Mouse (Mus musculus): ENCODE data around the gene Ica1. TPM values are rescaled to one million over a fixed set of nuclear protein-coding genes. Genes with fewer than 3 reads are reported as not detected.

The Ica1 gene
- polyA plus RNA-seq, 1 experiment from 2014 or later: 16.0 TPM

GRCm38 (mm10) chr6:8648185-8648901, 129.9 kb downstream of the Ica1 start:
- Histone ChIP-seq H3K36me3 (replicated peaks) (no peaks in the 10 kb centered on the region), H3K27me3 (replicated peaks; ENCODE audit: low read depth, poor library complexity, severe bottlenecking) (no peaks in the 10 kb centered on the region), H3K27ac (replicated peaks) (no peak overlapping the region), H3K4me1 (peaks cover 8% of the 10 kb centered on the region; the same call in 1 of the 2 replicates), H3K9me3 (no peaks in the 10 kb centered on the region), H3K4me3 (no peak overlapping the region)
- no peak for DNase-seq (ENCODE audit: low spot score)
- WGBS: 81% methylated on average over 10 of the region's 10 CpGs

- Histone ChIP-seq H3K27ac (replicated peaks) (no peak overlapping the region), H3K36me3 (replicated peaks) (no peaks in the 10 kb centered on the region), H3K4me3 (no peak overlapping the region), H3K27me3 (replicated peaks; ENCODE audit: low read depth, poor library complexity, severe bottlenecking) (no peaks in the 10 kb centered on the region), H3K9me3 (no peaks in the 10 kb centered on the region), H3K4me1 (peaks cover 8% of the 10 kb centered on the region; the same call in 1 of the 2 replicates)
- DNase-seq (ENCODE audit: low spot score): no peak
- 83% methylated on average over 7 of the region's 7 CpGs for WGBS
Observed at GRCm38 (mm10) chr6:8647513-8648184, 130.6 kb downstream of the Ica1 start.

- no peaks in the 10 kb centered on the region for H3K27me3 ChIP-seq (replicated peaks; ENCODE audit: low read depth, poor library complexity, severe bottlenecking)
- H3K4me3 ChIP-seq: no peak overlapping the region
- 66% methylated on average over 2 of the region's 2 CpGs for WGBS
- no peak for DNase-seq (ENCODE audit: low spot score)
- peaks cover 8% of the 10 kb centered on the region; the same call in 1 of the 2 replicates for H3K4me1 ChIP-seq
- no peaks in the 10 kb centered on the region for H3K36me3 ChIP-seq (replicated peaks)
- H3K9me3 ChIP-seq: no peaks in the 10 kb centered on the region
- no peak overlapping the region for H3K27ac ChIP-seq (replicated peaks)
Observed at GRCm38 (mm10) chr6:8645708-8646107, 132.6 kb downstream of the Ica1 start.

- DNase-seq (ENCODE audit: low spot score): no peak
- 87% methylated on average over 10 of the region's 10 CpGs for WGBS
- H3K36me3 ChIP-seq (replicated peaks): no peaks in the 10 kb centered on the region
- H3K27me3 ChIP-seq (replicated peaks; ENCODE audit: low read depth, poor library complexity, severe bottlenecking): no peaks in the 10 kb centered on the region
- H3K4me3 ChIP-seq: no peak overlapping the region
- H3K27ac ChIP-seq (replicated peaks): peak overlapping the region; percentile 66
- H3K9me3 ChIP-seq: no peaks in the 10 kb centered on the region
- H3K4me1 ChIP-seq: peaks cover 8% of the 10 kb centered on the region; the same call in 1 of the 2 replicates
Observed at GRCm38 (mm10) chr6:8644703-8645102, 133.6 kb downstream of the Ica1 start.

GRCm38 (mm10) chr6:8640863-8641262, 137.4 kb downstream of the Ica1 start:
- Histone ChIP-seq H3K27me3 (replicated peaks; ENCODE audit: low read depth, poor library complexity, severe bottlenecking) (no peaks in the 10 kb centered on the region), H3K27ac (replicated peaks) (no peak overlapping the region), H3K9me3 (no peaks in the 10 kb centered on the region), H3K4me1 (peaks cover 7% of the 10 kb centered on the region; the same call in 1 of the 2 replicates), H3K36me3 (replicated peaks) (no peaks in the 10 kb centered on the region), H3K4me3 (no peak overlapping the region)
- WGBS: 94% methylated on average over 5 of the region's 5 CpGs
- no peak for DNase-seq (ENCODE audit: low spot score)

GRCm38 (mm10) chr6:8639526-8639925, 138.8 kb downstream of the Ica1 start:
- H3K27me3 ChIP-seq (replicated peaks; ENCODE audit: low read depth, poor library complexity, severe bottlenecking): no peaks in the 10 kb centered on the region
- DNase-seq (ENCODE audit: low spot score): no peak
- H3K27ac ChIP-seq (replicated peaks): no peak overlapping the region
- H3K4me1 ChIP-seq: no peaks in the 10 kb centered on the region
- no peaks in the 10 kb centered on the region for H3K9me3 ChIP-seq
- H3K4me3 ChIP-seq: no peak overlapping the region
- H3K36me3 ChIP-seq (replicated peaks): no peaks in the 10 kb centered on the region
- 81% methylated on average over 2 of the region's 2 CpGs for WGBS

GRCm38 (mm10) chr6:8638899-8639298, 139.4 kb downstream of the Ica1 start:
- 82% methylated on average over 4 of the region's 4 CpGs for WGBS
- H3K9me3 ChIP-seq: no peaks in the 10 kb centered on the region
- no peak for DNase-seq (ENCODE audit: low spot score)
- H3K36me3 ChIP-seq (replicated peaks): no peaks in the 10 kb centered on the region
- H3K4me1 ChIP-seq: no peaks in the 10 kb centered on the region
- H3K4me3 ChIP-seq: no peak overlapping the region
- no peak overlapping the region for H3K27ac ChIP-seq (replicated peaks)
- no peaks in the 10 kb centered on the region for H3K27me3 ChIP-seq (replicated peaks; ENCODE audit: low read depth, poor library complexity, severe bottlenecking)

GRCm38 (mm10) chr6:8638122-8638521, 140.2 kb downstream of the Ica1 start:
- Histone ChIP-seq H3K4me1 (no peaks in the 10 kb centered on the region), H3K27me3 (replicated peaks; ENCODE audit: low read depth, poor library complexity, severe bottlenecking) (no peaks in the 10 kb centered on the region), H3K36me3 (replicated peaks) (no peaks in the 10 kb centered on the region), H3K27ac (replicated peaks) (no peak overlapping the region), H3K4me3 (no peak overlapping the region), H3K9me3 (no peaks in the 10 kb centered on the region)
- no peak for DNase-seq (ENCODE audit: low spot score)
- WGBS: 91% methylated on average over 4 of the region's 4 CpGs

- 92% methylated on average over 4 of the region's 4 CpGs for WGBS
Observed at GRCm38 (mm10) chr6:8632701-8633100, 145.6 kb downstream of the Ica1 start.

GRCm38 (mm10) chr6:8631986-8632632, 146.2 kb downstream of the Ica1 start:
- no peak overlapping the region for H3K4me3 ChIP-seq
- H3K36me3 ChIP-seq (replicated peaks): no peaks in the 10 kb centered on the region
- no peak for DNase-seq (ENCODE audit: low spot score)
- H3K4me1 ChIP-seq: no peaks in the 10 kb centered on the region
- no peak overlapping the region for H3K27ac ChIP-seq (replicated peaks)
- no peaks in the 10 kb centered on the region for H3K27me3 ChIP-seq (replicated peaks; ENCODE audit: low read depth, poor library complexity, severe bottlenecking)
- WGBS: 64% methylated on average over 5 of the region's 5 CpGs
- no peaks in the 10 kb centered on the region for H3K9me3 ChIP-seq

More at GRCm38 (mm10) chr6:8632701-8633100, 145.6 kb downstream of the Ica1 start:
- no peaks in the 10 kb centered on the region for H3K27me3 ChIP-seq (replicated peaks; ENCODE audit: low read depth, poor library complexity, severe bottlenecking)
- H3K9me3 ChIP-seq: no peaks in the 10 kb centered on the region
- H3K27ac ChIP-seq (replicated peaks): no peak overlapping the region
- H3K4me3 ChIP-seq: no peak overlapping the region
- no peaks in the 10 kb centered on the region for H3K4me1 ChIP-seq
- no peaks in the 10 kb centered on the region for H3K36me3 ChIP-seq (replicated peaks)
- no peak for DNase-seq (ENCODE audit: low spot score)

GRCm38 (mm10) chr6:8631362-8631761, 146.9 kb downstream of the Ica1 start:
- Histone ChIP-seq H3K9me3 (no peaks in the 10 kb centered on the region), H3K4me1 (no peaks in the 10 kb centered on the region), H3K36me3 (replicated peaks) (no peaks in the 10 kb centered on the region), H3K4me3 (no peak overlapping the region), H3K27me3 (replicated peaks; ENCODE audit: low read depth, poor library complexity, severe bottlenecking) (no peaks in the 10 kb centered on the region), H3K27ac (replicated peaks) (no peak overlapping the region)
- DNase-seq (ENCODE audit: low spot score): no peak
- 85% methylated on average over 8 of the region's 8 CpGs for WGBS

- 87% methylated on average over 7 of the region's 7 CpGs for WGBS
- H3K27me3 ChIP-seq (replicated peaks; ENCODE audit: low read depth, poor library complexity, severe bottlenecking): no peaks in the 10 kb centered on the region
- H3K4me1 ChIP-seq: no peaks in the 10 kb centered on the region
- H3K27ac ChIP-seq (replicated peaks): no peak overlapping the region
- no peaks in the 10 kb centered on the region for H3K9me3 ChIP-seq
- DNase-seq (ENCODE audit: low spot score): no peak
- no peaks in the 10 kb centered on the region for H3K36me3 ChIP-seq (replicated peaks)
- H3K4me3 ChIP-seq: no peak overlapping the region
Observed at GRCm38 (mm10) chr6:8630531-8630930, 147.8 kb downstream of the Ica1 start.
